Mouse (Mus musculus) left cerebral cortex, postnatal 4 days (tissue): ENCODE measurements at regions not wholly inside any gene's neighbourhood (a gene's known extent, or its start where the extent isn't known, plus 50 kb on each side); places are given as distances from the start of the nearest gene placed in this dataset.
"Not testable (repeated sequence)": the region's sequence is repeated elsewhere in the genome, so short reads cannot be mapped to it uniquely, and the experiment has no call there.

Experiments used
- DNase-seq: peaks from one replicate; pipeline ENCODE4 v3.0.0-alpha.2; 2022
- intact Hi-C: fragments of 180-260 bp; cut with DNase I; formaldehyde crosslinking; loops from one replicate; pipeline ENCODE4 v1.15.1; 2025

- intact Hi-C loops, result no loop called here
Observed at GRCm38 (mm10) chr8:42442786-42443185, 698.5 kb downstream of the Triml1 start.

GRCm38 (mm10) chr8:42402632-42403031 is 738.7 kb downstream of the Triml1 start:
- intact Hi-C loops, result no loop called here
- DNase-seq, result no peak

More at GRCm38 (mm10) chr8:42442786-42443185, 698.5 kb downstream of the Triml1 start:
- DNase-seq, result no peak

GRCm38 (mm10) chr8:42396886-42397285 is 744.4 kb downstream of the Triml1 start:
- DNase-seq, result no peak
- intact Hi-C loops, result no loop called here

GRCm38 (mm10) chr8:42388816-42389215 is 752.5 kb downstream of the Triml1 start:
- no peak for DNase-seq
- intact Hi-C loops, result no loop called here

GRCm38 (mm10) chr8:42348073-42348603 is 793.1 kb downstream of the Triml1 start:
- no peak for DNase-seq

GRCm38 (mm10) chr8:42334708-42335107 is 806.6 kb downstream of the Triml1 start:
- intact Hi-C loops, result no loop called here
- no peak for DNase-seq

More at GRCm38 (mm10) chr8:42348073-42348603, 793.1 kb downstream of the Triml1 start:
- intact Hi-C loops, result no loop called here

GRCm38 (mm10) chr8:42324663-42325062 is 816.6 kb downstream of the Triml1 start:
- intact Hi-C loops, result no loop called here
- DNase-seq, result no peak

GRCm38 (mm10) chr8:42322862-42323261 is 818.4 kb downstream of the Triml1 start:
- intact Hi-C loops, result no loop called here
- no peak for DNase-seq

GRCm38 (mm10) chr8:42311060-42311459 is 830.2 kb downstream of the Triml1 start:
- DNase-seq, result no peak
- intact Hi-C loops, result no loop called here

- DNase-seq, result no peak
- intact Hi-C loops, result no loop called here
Observed at GRCm38 (mm10) chr8:42291392-42291791, 849.9 kb downstream of the Triml1 start.

- no peak for DNase-seq
- intact Hi-C loops, result no loop called here
Observed at GRCm38 (mm10) chr8:42282011-42282410, 859.3 kb downstream of the Triml1 start.

- intact Hi-C loops, result no loop called here
- no peak for DNase-seq
Observed at GRCm38 (mm10) chr8:42253358-42253757, 836.5 kb upstream of the Frg1 start.

GRCm38 (mm10) chr8:42242321-42242720 is 825.4 kb upstream of the Frg1 start:
- DNase-seq, intact Hi-C loops: not testable (repeated sequence)

- intact Hi-C loops, result no loop called here
- no peak for DNase-seq
Observed at GRCm38 (mm10) chr8:42219857-42220600, 803.2 kb upstream of the Frg1 start.

GRCm38 (mm10) chr8:42210943-42211342 is 794.1 kb upstream of the Frg1 start:
- DNase-seq, result no peak
- intact Hi-C loops, result no loop called here

- DNase-seq, result no peak
- intact Hi-C loops, result no loop called here
Observed at GRCm38 (mm10) chr8:42209989-42210388, 793.1 kb upstream of the Frg1 start.

- peak; percentile 75 for DNase-seq
- intact Hi-C loops, result no loop called here
Observed at GRCm38 (mm10) chr8:42197257-42197656, 780.4 kb upstream of the Frg1 start.

GRCm38 (mm10) chr8:42193902-42194550 is 777.2 kb upstream of the Frg1 start:
- DNase-seq, result no peak
- intact Hi-C loops, result no loop called here

GRCm38 (mm10) chr8:42187083-42187482 is 770.2 kb upstream of the Frg1 start:
- DNase-seq, result no peak
- intact Hi-C loops, result no loop called here

- intact Hi-C loops, result no loop called here
Observed at GRCm38 (mm10) chr8:42183288-42183878, 766.5 kb upstream of the Frg1 start.

GRCm38 (mm10) chr8:42162441-42162840 is 745.6 kb upstream of the Frg1 start:
- intact Hi-C loops, result no loop called here
- DNase-seq, result no peak

More at GRCm38 (mm10) chr8:42183288-42183878, 766.5 kb upstream of the Frg1 start:
- DNase-seq, result no peak

GRCm38 (mm10) chr8:42157006-42157405 is 740.1 kb upstream of the Frg1 start:
- DNase-seq, result no peak
- intact Hi-C loops, result no loop called here
